Mouse (Mus musculus): ENCODE data around the gene Ecel1.

DNA sequence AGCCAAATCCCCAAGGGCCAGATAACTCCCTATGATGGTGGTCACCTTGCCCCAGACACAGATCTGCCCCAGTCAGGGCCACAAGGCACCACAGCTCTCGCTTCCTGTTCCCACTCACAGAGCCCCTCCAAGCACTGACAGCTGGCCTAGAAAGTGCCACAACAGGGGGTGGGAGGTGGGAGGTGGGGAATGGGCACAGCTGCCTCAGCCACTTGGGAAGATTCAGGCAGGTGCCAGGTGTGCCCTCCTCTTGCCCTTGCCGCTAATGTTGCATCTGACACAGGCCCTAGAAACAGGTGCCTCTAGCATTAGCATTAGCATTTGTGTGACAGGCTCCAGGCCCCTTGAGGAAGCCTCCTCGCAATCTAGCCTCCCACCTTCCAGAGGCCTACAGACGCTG lies 14.8 kb downstream of the Ecel1 start:
- TF ChIP-seq CTCF (IDR thresholded peaks at IDR 0.05; ENCODE audit: low read depth) (no peak), EP300 (IDR thresholded peaks at IDR 0.05; ENCODE audit: low read depth) (no peak)
